Mouse (Mus musculus): ENCODE measurements around the gene Man2a1. TPM values are rescaled to one million over a fixed set of nuclear protein-coding genes. Genes with fewer than 3 reads are reported as not detected.

The Man2a1 gene
- polyA plus RNA-seq, 1 experiment from 2014 or later, result 54.9 TPM

GRCm38 (mm10) chr17:64766507-64766906 is 166.0 kb downstream of the Man2a1 start:
- H3K27me3 ChIP-seq, result no peaks in the 10 kb centered on the region
- ChIA-PET CTCF (interaction anchor here (1.3 kb wide), 1 partner anchor 13 kb away, joined by 3 read pairs; no protein-coding TSS in a partner anchor), POLR2A (no interaction called here)
- DNase-seq (ENCODE audit: low read depth, low spot score) (no peak), ATAC-seq (no peak)
- in situ Hi-C loops (cut with MboI; ENCODE audit: low pct_unique_long_range_greater_than_20kb), result no loop called here
- TF ChIP-seq CTCF (IDR thresholded peaks at IDR 0.05), result no peak

GRCm38 (mm10) chr17:64770277-64770676 is 169.7 kb downstream of the Man2a1 start:
- ATAC-seq (no peak), DNase-seq (ENCODE audit: low read depth, low spot score) (no peak)
- TF ChIP-seq CTCF (IDR thresholded peaks at IDR 0.05), result no peak
- POLR2A ChIA-PET, result no interaction called here
- CTCF ChIA-PET, result interaction anchor here (1.4 kb wide), 1 partner anchor 11 kb away, joined by 4 read pairs; no protein-coding TSS in a partner anchor
- peaks cover 3% of the 10 kb centered on the region for H3K27me3 ChIP-seq
- in situ Hi-C loops (cut with MboI; ENCODE audit: low pct_unique_long_range_greater_than_20kb), result no loop called here

GRCm38 (mm10) chr17:64772611-64773010 is 172.1 kb downstream of the Man2a1 start:
- no peak for ATAC-seq
- peaks cover 3% of the 10 kb centered on the region for H3K27me3 ChIP-seq
- ChIA-PET POLR2A (no interaction called here), CTCF (no interaction called here)
- DNase-seq (ENCODE audit: low read depth, low spot score), result no peak
- in situ Hi-C loops (cut with MboI; ENCODE audit: low pct_unique_long_range_greater_than_20kb), result no loop called here
- no peak for TF ChIP-seq CTCF (IDR thresholded peaks at IDR 0.05)

GRCm38 (mm10) chr17:64774218-64774617 is 173.7 kb downstream of the Man2a1 start:
- CTCF ChIA-PET, result no interaction called here
- no peak for DNase-seq (ENCODE audit: low read depth, low spot score)
- no peak for TF ChIP-seq CTCF (IDR thresholded peaks at IDR 0.05)
- POLR2A ChIA-PET, result no interaction called here
- in situ Hi-C loops (cut with MboI; ENCODE audit: low pct_unique_long_range_greater_than_20kb), result no loop called here
- no peak for ATAC-seq
- H3K27me3 ChIP-seq, result peaks cover 9% of the 10 kb centered on the region

- DNase-seq (ENCODE audit: low read depth, low spot score), result no peak
- no peak for ATAC-seq
- no peak for TF ChIP-seq CTCF (IDR thresholded peaks at IDR 0.05)
- H3K27me3 ChIP-seq, result peaks cover 15% of the 10 kb centered on the region
- POLR2A ChIA-PET, result no interaction called here
- in situ Hi-C loops (cut with MboI; ENCODE audit: low pct_unique_long_range_greater_than_20kb), result no loop called here
- CTCF ChIA-PET, result no interaction called here
Observed at GRCm38 (mm10) chr17:64778300-64778699, 177.8 kb downstream of the Man2a1 start.

GRCm38 (mm10) chr17:64778756-64779155 is 178.2 kb downstream of the Man2a1 start:
- POLR2A ChIA-PET, result no interaction called here

GRCm38 (mm10) chr17:64780753-64781490 is 180.4 kb downstream of the Man2a1 start:
- no peak for ATAC-seq
- in situ Hi-C loops (cut with MboI; ENCODE audit: low pct_unique_long_range_greater_than_20kb), result no loop called here
- H3K27me3 ChIP-seq, result peaks cover 20% of the 10 kb centered on the region
- ChIA-PET CTCF (interaction anchor here (1.5 kb wide), 1 partner anchor 11 kb away, joined by 4 read pairs; no protein-coding TSS in a partner anchor), POLR2A (no interaction called here)
- no peak for TF ChIP-seq CTCF (IDR thresholded peaks at IDR 0.05)
- DNase-seq (ENCODE audit: low read depth, low spot score), result no peak

More at GRCm38 (mm10) chr17:64778756-64779155, 178.2 kb downstream of the Man2a1 start:
- no peak for ATAC-seq
- CTCF ChIA-PET, result no interaction called here
- TF ChIP-seq CTCF (IDR thresholded peaks at IDR 0.05), result no peak
- in situ Hi-C loops (cut with MboI; ENCODE audit: low pct_unique_long_range_greater_than_20kb), result no loop called here
- H3K27me3 ChIP-seq, result peaks cover 15% of the 10 kb centered on the region
- no peak for DNase-seq (ENCODE audit: low read depth, low spot score)

GRCm38 (mm10) chr17:64782307-64782706 is 181.8 kb downstream of the Man2a1 start:
- no peak for TF ChIP-seq CTCF (IDR thresholded peaks at IDR 0.05)
- POLR2A ChIA-PET, result no interaction called here
- ATAC-seq (no peak), DNase-seq (ENCODE audit: low read depth, low spot score) (no peak)
- CTCF ChIA-PET, result no interaction called here
- in situ Hi-C loops (cut with MboI; ENCODE audit: low pct_unique_long_range_greater_than_20kb), result no loop called here
- peaks cover 21% of the 10 kb centered on the region for H3K27me3 ChIP-seq

GRCm38 (mm10) chr17:64785961-64786360 is 185.4 kb downstream of the Man2a1 start:
- in situ Hi-C loops (cut with MboI; ENCODE audit: low pct_unique_long_range_greater_than_20kb), result no loop called here
- ChIA-PET POLR2A (no interaction called here), CTCF (no interaction called here)
- peaks cover 24% of the 10 kb centered on the region for H3K27me3 ChIP-seq
- no peak for ATAC-seq
- no peak for DNase-seq (ENCODE audit: low read depth, low spot score)
- TF ChIP-seq CTCF (IDR thresholded peaks at IDR 0.05), result no peak

GRCm38 (mm10) chr17:64788301-64788700 is 187.8 kb downstream of the Man2a1 start:
- TF ChIP-seq CTCF (IDR thresholded peaks at IDR 0.05), result no peak
- DNase-seq (ENCODE audit: low read depth, low spot score) (no peak), ATAC-seq (no peak)
- POLR2A ChIA-PET, result no interaction called here
- in situ Hi-C loops (cut with MboI; ENCODE audit: low pct_unique_long_range_greater_than_20kb), result no loop called here
- CTCF ChIA-PET, result no interaction called here
- peaks cover 24% of the 10 kb centered on the region for H3K27me3 ChIP-seq

GRCm38 (mm10) chr17:64789175-64789574 is 188.6 kb downstream of the Man2a1 start:
- in situ Hi-C loops (cut with MboI; ENCODE audit: low pct_unique_long_range_greater_than_20kb), result no loop called here
- ChIA-PET CTCF (interaction anchor here (0.6 kb wide), 2 partner anchors 16 to 28 kb away, joined by 3 read pairs; no protein-coding TSS in a partner anchor), POLR2A (no interaction called here)
- ATAC-seq (no peak), DNase-seq (ENCODE audit: low read depth, low spot score) (no peak)
- TF ChIP-seq CTCF (IDR thresholded peaks at IDR 0.05), result no peak
- peaks cover 29% of the 10 kb centered on the region for H3K27me3 ChIP-seq
